Mouse (Mus musculus) inflammation-experienced regulatory T-cells, adult 6 months (primary cell): ENCODE data around the gene Gm4791. TPM values are rescaled to one million over a fixed set of nuclear protein-coding genes. Genes with fewer than 3 reads are reported as not detected.

Experiments used
- ATAC-seq: one replicate; pipeline ENCODE4 v1.8.0; 2017
- polyA plus RNA-seq, 3 experiments: library from polyadenylated mRNA; unstranded; fragments of 100-300 nt; shearing (Covaris generic); gene quantifications; one replicate each; pipeline ENCODE4 v1.2.1; 2017

Gm4791 gene
- polyA plus RNA-seq = not detected

GRCm38 (mm10) chr9:46998338-46998791, at the start of gene Gm4791:
Gene Gm4791 (plus strand): TSS chr9:46998741.
- no peak for ATAC-seq

GRCm38 (mm10) chr9:46956286-46956685, 42.3 kb upstream of the Gm4791 start:
- no peak for ATAC-seq

GRCm38 (mm10) chr9:46957420-46957950, 41.1 kb upstream of the Gm4791 start:
- ATAC-seq = no peak

GRCm38 (mm10) chr9:46966028-46966427, 32.5 kb upstream of the Gm4791 start:
- ATAC-seq = no peak

- ATAC-seq = no peak
Measured at GRCm38 (mm10) chr9:46968970-46969369, 29.6 kb upstream of the Gm4791 start.

- ATAC-seq = no peak
Measured at GRCm38 (mm10) chr9:46969406-46969805, 29.1 kb upstream of the Gm4791 start.

- no peak for ATAC-seq
Measured at GRCm38 (mm10) chr9:46978806-46979205, 19.7 kb upstream of the Gm4791 start.

GRCm38 (mm10) chr9:46980111-46980510, 18.4 kb upstream of the Gm4791 start:
- no peak for ATAC-seq

- ATAC-seq = no peak
Measured at GRCm38 (mm10) chr9:46983471-46983870, 15.1 kb upstream of the Gm4791 start.

- ATAC-seq = no peak
Measured at GRCm38 (mm10) chr9:47041569-47041968, 43.0 kb downstream of the Gm4791 start.
